Mouse (Mus musculus): Measurements from ENCODE around the gene Rab40c.

DNA sequence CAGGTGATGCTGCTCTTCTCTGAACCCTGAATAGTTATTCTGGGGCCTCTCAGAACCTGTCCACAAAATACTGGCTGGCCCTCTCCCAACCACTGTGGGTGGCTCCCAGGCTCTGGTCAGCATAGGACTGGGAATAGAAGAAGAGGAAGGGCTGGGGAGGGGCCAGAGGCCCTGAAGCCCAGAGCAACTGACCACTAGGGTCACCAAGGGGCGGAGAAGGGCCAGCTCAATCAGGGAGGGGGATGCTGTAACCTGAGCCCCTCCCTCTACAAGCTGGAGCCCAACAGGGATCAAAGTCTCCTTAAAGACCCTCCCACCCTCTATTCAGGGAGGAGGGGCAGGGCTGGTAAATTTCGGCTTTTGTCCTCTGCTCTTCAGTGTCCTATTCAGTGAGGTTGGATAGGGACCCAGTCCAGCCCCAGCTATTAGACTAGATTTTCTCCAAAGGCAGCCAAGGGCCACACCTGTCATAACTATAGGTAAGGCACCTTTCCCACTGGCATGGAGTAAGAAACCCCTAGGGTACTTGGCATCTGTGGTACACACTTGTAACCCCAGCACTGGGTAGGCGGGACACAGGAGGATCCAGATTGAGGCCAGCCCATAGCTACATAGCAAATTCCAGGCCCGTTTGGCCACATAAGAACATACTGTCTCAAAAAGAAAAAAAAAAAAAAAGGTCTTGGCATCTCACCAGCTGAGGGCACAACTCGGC, 39.2 kb downstream of the Rab40c start, which contains the start of gene Wfikkn1:
- no peak for TF ChIP-seq EP300 (IDR thresholded peaks at IDR 0.05; ENCODE audit: insufficient read depth, low read depth, low read length)
- no peak for TF ChIP-seq CTCF (IDR thresholded peaks at IDR 0.05)
- no peak for TF ChIP-seq POLR2A (IDR thresholded peaks at IDR 0.05; ENCODE audit: insufficient read depth, low read depth, low read length)
